Mouse (Mus musculus): ENCODE data around the gene Zbtb12. TPM values are rescaled to one million over a fixed set of nuclear protein-coding genes. Genes with fewer than 3 reads are reported as not detected.

Gene Zbtb12
- polyA plus RNA-seq, 1 experiment from 2014 or later: 1.0 TPM

DNA sequence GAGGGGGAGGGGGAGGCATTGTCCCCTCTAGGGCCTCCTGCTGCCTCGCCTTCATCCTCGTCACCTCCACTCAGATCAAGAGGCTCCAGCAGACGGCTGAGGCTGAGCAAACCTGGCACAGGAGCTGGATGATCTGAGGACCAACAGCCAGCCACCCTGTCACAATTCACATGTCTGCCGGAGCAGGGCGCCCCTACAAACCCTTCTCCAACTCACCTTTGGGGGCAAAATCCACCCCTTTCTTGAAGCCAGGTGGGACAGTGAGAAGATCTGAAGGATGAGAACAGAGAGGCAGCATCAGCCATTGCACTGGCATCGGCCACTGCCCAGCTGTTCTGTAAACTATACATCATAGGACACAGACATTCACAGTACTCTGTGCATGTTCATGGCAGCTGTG is 32.1 kb upstream of the Zbtb12 start:
- ATAC-seq (ENCODE audit: low read depth) (no peak), DNase-seq (ENCODE audit: low spot score) (no peak)
- Histone ChIP-seq H3K9ac (ENCODE audit: low read depth, low read length) (no peak overlapping the region), H3K4me1 (ENCODE audit: control insufficient read depth, insufficient read depth, low read length) (peaks cover 8% of the 10 kb centered on the region), H3K9me3 (ENCODE audit: control insufficient read depth, low read length) (no peaks in the 10 kb centered on the region), H3K27me3 (replicated peaks; ENCODE audit: control insufficient read depth, insufficient read depth, low read length) (no peaks in the 10 kb centered on the region), H3K4me3 (ENCODE audit: low read depth, low read length) (no peak overlapping the region), H3K4me2 (ENCODE audit: low read depth, low read length) (no peak overlapping the region), H3K27ac (replicated peaks; ENCODE audit: low read depth, low read length) (no peak overlapping the region), H3K36me3 (ENCODE audit: control insufficient read depth, insufficient read depth, low read length) (peaks cover 62% of the 10 kb centered on the region)
- 88% methylated on average over 6 of the region's 6 CpGs for WGBS

DNA sequence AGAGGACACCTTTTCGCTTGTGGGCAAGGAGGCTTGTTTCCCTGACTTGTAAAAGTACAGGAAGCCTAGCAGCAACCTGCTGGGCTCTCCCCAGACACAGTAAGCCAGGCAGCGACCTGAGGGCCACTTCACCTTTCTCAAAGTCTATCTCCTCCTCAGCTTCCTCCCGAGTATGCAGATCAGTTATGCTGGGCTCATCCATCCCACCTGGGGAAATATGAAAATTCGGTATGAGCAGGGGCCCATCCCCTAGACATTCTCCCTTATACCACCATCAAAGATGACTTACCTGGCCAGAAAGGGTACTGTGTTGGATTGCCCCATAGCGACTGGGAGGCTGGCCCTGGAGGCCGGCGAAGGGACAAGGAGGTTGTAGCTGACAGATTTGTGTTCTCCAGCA is 31.7 kb upstream of the Zbtb12 start:
- Histone ChIP-seq H3K36me3 (ENCODE audit: control insufficient read depth, insufficient read depth, low read length) (peaks cover 62% of the 10 kb centered on the region), H3K4me3 (ENCODE audit: low read depth, low read length) (no peak overlapping the region), H3K4me2 (ENCODE audit: low read depth, low read length) (no peak overlapping the region), H3K27me3 (replicated peaks; ENCODE audit: control insufficient read depth, insufficient read depth, low read length) (no peaks in the 10 kb centered on the region), H3K9me3 (ENCODE audit: control insufficient read depth, low read length) (no peaks in the 10 kb centered on the region), H3K4me1 (ENCODE audit: control insufficient read depth, insufficient read depth, low read length) (peaks cover 8% of the 10 kb centered on the region), H3K9ac (ENCODE audit: low read depth, low read length) (0 out of 2 replicates have a peak overlapping the region, but pooled peaks have one; percentile 25), H3K27ac (replicated peaks; ENCODE audit: low read depth, low read length) (no peak overlapping the region)
- WGBS: 91% methylated on average over 7 of the region's 7 CpGs
- no peak for DNase-seq (ENCODE audit: low spot score)
- ATAC-seq (ENCODE audit: low read depth): no peak

DNA sequence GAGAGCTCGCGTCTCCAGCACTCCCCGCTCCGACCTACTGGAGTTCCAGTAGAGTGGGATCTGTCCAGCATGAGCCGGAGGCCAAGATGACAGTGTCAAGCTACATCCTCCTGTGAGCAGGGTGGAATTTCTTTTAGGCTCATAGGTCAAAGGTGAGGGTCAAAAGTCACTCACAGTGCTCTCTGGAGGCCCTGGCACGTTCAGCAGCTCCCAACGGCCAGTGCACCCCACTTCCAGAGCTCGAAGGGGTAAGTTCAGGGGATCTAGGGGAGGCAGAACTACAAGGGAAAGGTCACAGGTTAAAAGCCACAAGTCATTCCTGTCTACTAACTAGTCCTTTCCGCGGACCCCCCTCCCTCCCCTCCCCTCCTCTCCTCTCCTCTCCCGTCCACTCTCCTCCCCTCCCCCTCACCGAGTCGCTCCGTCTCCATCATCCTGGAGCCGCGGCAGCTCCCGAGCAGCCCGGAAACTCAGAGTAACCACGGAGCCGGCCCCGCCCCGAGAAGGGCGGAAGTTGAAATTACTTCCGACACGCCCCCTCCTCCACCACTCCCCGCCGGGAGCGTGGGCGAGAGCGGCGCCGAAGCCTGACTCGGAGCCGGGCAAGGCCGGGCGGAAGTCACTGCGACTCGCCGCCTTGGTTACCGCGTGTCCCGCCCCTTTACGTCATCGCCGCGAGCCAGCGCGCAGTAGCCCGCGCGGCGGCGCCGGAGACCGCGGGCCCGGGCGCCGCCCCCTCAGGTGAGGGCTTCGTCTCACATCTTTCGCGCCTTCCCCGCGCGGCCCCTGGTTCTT is 29.4 kb upstream of the Zbtb12 start, which contains the start of the genes Skiv2l and Nelfe:
Skiv2l (minus strand) TSS at position 489 of the 795 bp plus-strand sequence.
Nelfe (plus strand) TSS at position 670 of the 795 bp plus-strand sequence.
- Histone ChIP-seq H3K36me3 (ENCODE audit: control insufficient read depth, insufficient read depth, low read length) (peaks cover 60% of the 10 kb centered on the region), H3K4me1 (ENCODE audit: control insufficient read depth, insufficient read depth, low read length) (peaks cover 8% of the 10 kb centered on the region), H3K27ac (replicated peaks; ENCODE audit: low read depth, low read length) (peak within 1 kb of the TSS; percentile 17; the same call in 1 of the 2 replicates), H3K4me3 (ENCODE audit: low read depth, low read length) (peak within 1 kb of the TSS; percentile 69), H3K9ac (ENCODE audit: low read depth, low read length) (peak within 1 kb of the TSS; percentile 82), H3K9me3 (ENCODE audit: control insufficient read depth, low read length) (no peaks in the 10 kb centered on the region), H3K27me3 (replicated peaks; ENCODE audit: control insufficient read depth, insufficient read depth, low read length) (no peaks in the 10 kb centered on the region), H3K4me2 (ENCODE audit: low read depth, low read length) (peak within 1 kb of the TSS; percentile 68)
- WGBS: under 1% methylated on average over 44 of the region's 65 CpGs
- DNase-seq (ENCODE audit: low spot score): peak; percentile 98
- ATAC-seq (ENCODE audit: low read depth): peak; percentile 98

DNA sequence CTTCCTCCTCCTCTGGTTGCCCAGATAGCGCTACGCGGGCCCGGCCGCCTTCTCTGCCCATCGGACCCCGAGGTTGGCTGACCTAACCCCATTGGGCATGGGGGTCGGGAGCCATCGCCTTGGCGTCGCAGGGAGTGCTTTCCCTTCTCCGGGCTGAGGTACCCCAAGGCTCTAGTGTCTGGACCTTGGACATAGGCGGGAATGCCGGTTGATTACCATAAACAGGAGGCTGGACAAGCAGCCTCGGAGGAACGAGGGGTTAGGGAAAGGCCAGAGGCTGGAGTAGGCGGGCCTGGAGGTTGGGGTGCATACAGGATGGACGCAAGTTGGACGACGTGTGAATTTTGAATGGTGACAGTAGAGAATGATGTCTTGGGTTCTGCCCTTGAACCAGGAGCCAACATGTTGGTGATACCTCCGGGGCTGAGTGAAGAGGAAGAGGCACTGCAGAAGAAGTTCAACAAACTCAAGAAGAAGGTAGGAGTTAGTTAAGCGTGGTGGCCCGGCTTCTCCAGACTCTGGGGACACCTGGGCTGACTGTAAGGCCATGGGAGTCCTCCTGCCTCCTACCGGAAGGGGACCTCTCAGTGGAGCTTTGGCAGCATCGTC is 28.7 kb upstream of the Zbtb12 start:
- peaks cover 8% of the 10 kb centered on the region for H3K4me1 ChIP-seq (ENCODE audit: control insufficient read depth, insufficient read depth, low read length)
- 2% methylated on average over 25 of the region's 25 CpGs for WGBS
- H3K4me3 ChIP-seq (ENCODE audit: low read depth, low read length): peak overlapping the region; percentile 69
- H3K9me3 ChIP-seq (ENCODE audit: control insufficient read depth, low read length): no peaks in the 10 kb centered on the region
- 0 out of 2 replicates have a peak overlapping the region, but pooled peaks have one; percentile 17 for H3K27ac ChIP-seq (replicated peaks; ENCODE audit: low read depth, low read length)
- peak overlapping the region; percentile 68 for H3K4me2 ChIP-seq (ENCODE audit: low read depth, low read length)
- peaks cover 60% of the 10 kb centered on the region for H3K36me3 ChIP-seq (ENCODE audit: control insufficient read depth, insufficient read depth, low read length)
- peak overlapping the region; percentile 77 for H3K9ac ChIP-seq (ENCODE audit: low read depth, low read length)
- no peaks in the 10 kb centered on the region for H3K27me3 ChIP-seq (replicated peaks; ENCODE audit: control insufficient read depth, insufficient read depth, low read length)
- ATAC-seq (ENCODE audit: low read depth) (peak; percentile 13; the same call in 1 of the 2 replicates), DNase-seq (ENCODE audit: low spot score) (no peak)

DNA sequence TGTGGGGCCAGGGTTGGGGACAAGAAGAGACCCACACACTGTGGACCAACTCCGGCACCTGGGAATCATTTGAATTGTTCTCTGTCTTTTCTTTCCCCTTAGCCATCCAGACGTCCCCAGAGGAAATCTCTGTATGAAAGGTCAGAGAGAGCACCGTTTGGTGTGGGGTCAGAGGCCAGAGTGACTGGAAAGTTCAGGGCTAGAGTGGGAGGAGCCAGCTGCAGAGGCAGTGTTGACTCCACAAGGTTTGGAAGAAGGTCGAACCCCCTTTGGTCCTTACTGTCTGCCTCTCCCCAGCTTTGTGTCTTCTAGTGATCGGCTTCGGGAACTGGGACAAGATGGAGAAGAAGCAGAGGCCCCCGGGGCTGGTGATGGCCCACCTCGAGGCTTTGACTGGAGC is 25.8 kb upstream of the Zbtb12 start:
- WGBS: 52% methylated on average over 8 of the region's 8 CpGs
- Histone ChIP-seq H3K9me3 (ENCODE audit: control insufficient read depth, low read length) (no peaks in the 10 kb centered on the region), H3K4me3 (ENCODE audit: low read depth, low read length) (no peak overlapping the region), H3K4me1 (ENCODE audit: control insufficient read depth, insufficient read depth, low read length) (peaks cover 8% of the 10 kb centered on the region), H3K27me3 (replicated peaks; ENCODE audit: control insufficient read depth, insufficient read depth, low read length) (no peaks in the 10 kb centered on the region), H3K36me3 (ENCODE audit: control insufficient read depth, insufficient read depth, low read length) (peaks cover 48% of the 10 kb centered on the region), H3K9ac (ENCODE audit: low read depth, low read length) (no peak overlapping the region), H3K4me2 (ENCODE audit: low read depth, low read length) (no peak overlapping the region), H3K27ac (replicated peaks; ENCODE audit: low read depth, low read length) (no peak overlapping the region)
- ATAC-seq (ENCODE audit: low read depth): no peak
- no peak for DNase-seq (ENCODE audit: low spot score)

DNA sequence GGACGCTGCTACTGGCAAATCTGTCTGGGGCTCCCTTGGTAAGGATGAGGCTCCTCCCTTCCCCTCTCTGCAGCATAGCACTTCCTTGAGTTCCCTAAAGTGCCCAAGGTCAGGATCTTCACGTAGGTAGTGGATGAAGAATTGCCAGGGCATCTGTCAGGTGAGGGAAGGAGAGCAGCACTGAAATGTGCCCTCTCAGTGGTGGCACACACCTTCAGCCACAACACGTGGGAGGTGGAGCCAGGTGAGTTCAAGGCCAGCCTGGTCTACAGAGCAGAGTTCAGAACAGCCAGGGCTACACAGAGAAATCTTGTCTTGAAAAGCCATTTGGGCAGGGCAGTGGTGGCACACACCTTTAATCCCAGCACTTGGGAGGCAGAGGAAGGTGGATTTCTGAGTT is 24.5 kb upstream of the Zbtb12 start:
- Histone ChIP-seq H3K9ac (ENCODE audit: low read depth, low read length) (no peak overlapping the region), H3K9me3 (ENCODE audit: control insufficient read depth, low read length) (no peaks in the 10 kb centered on the region), H3K36me3 (ENCODE audit: control insufficient read depth, insufficient read depth, low read length) (peaks cover 48% of the 10 kb centered on the region), H3K27ac (replicated peaks; ENCODE audit: low read depth, low read length) (no peak overlapping the region), H3K4me3 (ENCODE audit: low read depth, low read length) (no peak overlapping the region), H3K4me1 (ENCODE audit: control insufficient read depth, insufficient read depth, low read length) (peaks cover 8% of the 10 kb centered on the region), H3K4me2 (ENCODE audit: low read depth, low read length) (no peak overlapping the region), H3K27me3 (replicated peaks; ENCODE audit: control insufficient read depth, insufficient read depth, low read length) (no peaks in the 10 kb centered on the region)
- no peak for ATAC-seq (ENCODE audit: low read depth)
- WGBS: 75% methylated on average over 3 of the region's 3 CpGs
- DNase-seq (ENCODE audit: low spot score): no peak

DNA sequence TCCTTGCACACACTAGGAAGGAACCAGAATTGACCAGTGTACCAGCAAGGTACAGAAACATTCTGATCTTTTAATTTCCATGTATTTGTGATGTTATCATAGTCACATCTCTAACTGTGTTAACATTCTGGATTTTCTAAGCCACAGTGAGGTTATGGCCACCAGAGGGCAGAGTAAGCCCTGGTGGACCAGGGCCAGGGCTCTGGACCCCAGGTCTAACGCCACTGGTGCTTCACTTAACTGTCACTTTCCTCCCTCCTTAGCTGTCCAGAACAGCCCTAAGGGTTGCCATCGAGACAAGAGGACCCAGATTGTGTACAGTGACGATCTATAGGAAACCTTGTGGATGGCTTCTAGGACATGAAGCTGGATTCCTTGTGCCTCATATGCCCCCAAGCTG is 23.5 kb upstream of the Zbtb12 start:
- Histone ChIP-seq H3K9ac (ENCODE audit: low read depth, low read length) (0 out of 2 replicates have a peak overlapping the region, but pooled peaks have one; percentile 2), H3K4me2 (ENCODE audit: low read depth, low read length) (no peak overlapping the region), H3K9me3 (ENCODE audit: control insufficient read depth, low read length) (no peaks in the 10 kb centered on the region), H3K27me3 (replicated peaks; ENCODE audit: control insufficient read depth, insufficient read depth, low read length) (no peaks in the 10 kb centered on the region), H3K4me3 (ENCODE audit: low read depth, low read length) (no peak overlapping the region), H3K4me1 (ENCODE audit: control insufficient read depth, insufficient read depth, low read length) (peaks cover 7% of the 10 kb centered on the region), H3K27ac (replicated peaks; ENCODE audit: low read depth, low read length) (no peak overlapping the region), H3K36me3 (ENCODE audit: control insufficient read depth, insufficient read depth, low read length) (peaks cover 48% of the 10 kb centered on the region)
- 39% methylated on average over 3 of the region's 3 CpGs for WGBS
- ATAC-seq (ENCODE audit: low read depth): no peak
- peak; percentile 30 for DNase-seq (ENCODE audit: low spot score)

DNA sequence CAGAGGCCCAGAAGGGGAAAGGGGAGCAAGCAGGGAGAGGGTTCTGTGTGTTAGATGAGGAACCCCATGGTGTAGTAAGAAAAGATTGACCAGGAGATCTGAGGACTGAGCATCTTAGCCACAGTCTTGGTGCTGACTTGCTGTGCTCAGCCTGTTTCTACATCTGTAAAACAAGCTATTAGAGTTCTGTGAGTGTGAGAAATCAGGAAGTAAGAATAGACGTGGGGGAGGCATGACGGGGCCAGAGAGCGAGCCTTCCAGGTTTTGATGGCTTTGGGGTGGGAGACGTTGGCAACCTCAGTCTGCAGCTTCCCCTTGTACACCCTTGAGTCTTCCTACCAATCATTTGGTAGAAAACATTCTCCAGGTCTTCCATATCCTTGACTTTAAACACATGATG is 20.6 kb upstream of the Zbtb12 start:
- H3K4me3 ChIP-seq (ENCODE audit: low read depth, low read length): no peak overlapping the region
- H3K9me3 ChIP-seq (ENCODE audit: control insufficient read depth, low read length): no peaks in the 10 kb centered on the region
- H3K27me3 ChIP-seq (replicated peaks; ENCODE audit: control insufficient read depth, insufficient read depth, low read length): no peaks in the 10 kb centered on the region
- peaks cover 31% of the 10 kb centered on the region for H3K36me3 ChIP-seq (ENCODE audit: control insufficient read depth, insufficient read depth, low read length)
- no peak for DNase-seq (ENCODE audit: low spot score)
- no peak overlapping the region for H3K4me2 ChIP-seq (ENCODE audit: low read depth, low read length)
- WGBS: 86% methylated on average over 4 of the region's 4 CpGs
- H3K4me1 ChIP-seq (ENCODE audit: control insufficient read depth, insufficient read depth, low read length): no peaks in the 10 kb centered on the region
- ATAC-seq (ENCODE audit: low read depth): no peak
- H3K9ac ChIP-seq (ENCODE audit: low read depth, low read length): no peak overlapping the region
- H3K27ac ChIP-seq (replicated peaks; ENCODE audit: low read depth, low read length): no peak overlapping the region
